Mouse (Mus musculus): Measurements from ENCODE around the gene Lbh. TPM values are rescaled to one million over a fixed set of nuclear protein-coding genes. Genes with fewer than 3 reads are reported as not detected.

Lbh gene
- total RNA-seq, 2 experiments from 2014 or later: 6.0 to 7.0 TPM

DNA sequence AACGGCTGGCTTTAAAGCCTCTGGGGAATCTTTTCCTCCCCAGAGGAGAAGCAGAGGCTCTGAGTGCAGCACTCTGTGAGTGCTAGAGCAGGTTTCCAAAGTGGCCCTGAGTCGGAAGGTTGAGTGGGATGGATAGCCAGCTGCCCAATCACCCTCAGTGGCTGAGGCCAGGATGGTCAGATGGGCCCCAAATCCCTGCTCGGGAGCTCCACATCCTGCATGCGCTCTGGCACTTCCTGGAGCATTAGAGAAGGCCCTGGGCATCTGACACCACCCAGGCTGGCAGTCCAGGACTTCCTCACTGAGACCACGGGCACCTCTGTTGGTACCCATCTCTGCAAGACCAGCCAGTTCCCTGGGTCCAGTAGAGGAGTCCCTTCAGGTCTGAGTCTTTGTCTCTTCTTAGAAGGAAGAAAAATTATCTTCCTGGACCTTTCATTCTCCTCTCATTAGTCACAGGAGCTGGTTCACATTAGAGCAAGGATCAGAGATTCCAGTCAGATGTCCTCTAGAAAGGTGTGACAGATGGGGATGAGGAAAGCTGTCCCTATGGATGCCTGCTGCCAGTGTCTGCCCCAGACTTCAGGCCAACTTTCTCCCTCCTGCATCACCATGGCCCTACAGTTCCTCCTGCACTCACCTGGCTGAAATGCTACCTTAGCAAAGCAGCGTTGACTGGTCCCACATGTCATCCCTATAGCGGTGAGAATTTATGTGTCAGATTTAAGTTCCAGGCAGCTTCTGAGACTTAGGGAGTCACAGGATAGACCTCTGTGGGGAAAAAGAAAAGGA lies 8.8 kb upstream of the Lbh start:
- no peak for DNase-seq
- intact Hi-C loops (cut with DNase I): no loop called here

DNA sequence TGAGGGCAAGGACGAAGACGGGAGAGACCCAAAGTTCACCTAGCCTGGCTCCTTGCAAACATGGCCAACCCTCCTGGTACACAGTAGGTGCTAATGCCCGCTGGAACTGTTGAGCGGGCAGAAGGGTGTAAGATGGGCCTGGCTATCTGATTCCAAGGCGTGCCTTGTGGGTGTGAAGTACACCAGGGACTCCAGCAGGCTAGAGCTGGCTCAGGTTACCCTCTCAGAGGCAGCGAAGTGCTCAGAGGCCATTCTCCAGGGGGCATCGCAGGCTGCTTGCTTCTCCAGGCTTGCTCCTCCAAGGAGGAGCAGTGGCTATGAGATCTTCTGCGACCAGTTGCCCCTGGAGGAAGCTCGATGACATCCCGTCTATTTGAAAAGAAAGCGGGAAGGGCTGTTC lies 6.8 kb upstream of the Lbh start:
- intact Hi-C loops (cut with DNase I): no loop called here
- peak in 1 of 2 experiments; percentile 31 for DNase-seq

- intact Hi-C loops (cut with DNase I): no loop called here
- DNase-seq: no peak
These were observed 6.4 kb upstream of the Lbh start for GRCm38 (mm10) chr17:72911751-72912150.

DNA sequence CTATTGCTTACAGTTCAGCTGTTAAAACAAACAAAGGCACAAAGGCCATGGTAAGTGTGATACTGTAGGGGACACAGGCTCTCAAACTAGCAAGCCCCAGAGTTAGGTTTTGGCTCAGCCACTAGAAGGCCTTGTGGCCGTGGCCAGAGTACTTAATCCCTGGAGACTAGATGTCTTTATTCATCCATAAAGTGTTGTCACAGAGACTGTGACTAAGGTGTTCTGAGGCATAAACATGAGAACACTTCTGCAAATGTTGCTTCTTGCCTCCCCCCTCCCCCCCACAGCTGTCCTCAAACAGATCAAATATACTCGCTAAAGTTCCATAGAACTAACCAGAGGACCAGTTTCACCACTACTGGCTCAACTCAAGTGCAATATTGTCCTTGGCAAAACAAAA lies 4.0 kb upstream of the Lbh start:
- DNase-seq: no peak
- intact Hi-C loops (cut with DNase I): no loop called here

DNA sequence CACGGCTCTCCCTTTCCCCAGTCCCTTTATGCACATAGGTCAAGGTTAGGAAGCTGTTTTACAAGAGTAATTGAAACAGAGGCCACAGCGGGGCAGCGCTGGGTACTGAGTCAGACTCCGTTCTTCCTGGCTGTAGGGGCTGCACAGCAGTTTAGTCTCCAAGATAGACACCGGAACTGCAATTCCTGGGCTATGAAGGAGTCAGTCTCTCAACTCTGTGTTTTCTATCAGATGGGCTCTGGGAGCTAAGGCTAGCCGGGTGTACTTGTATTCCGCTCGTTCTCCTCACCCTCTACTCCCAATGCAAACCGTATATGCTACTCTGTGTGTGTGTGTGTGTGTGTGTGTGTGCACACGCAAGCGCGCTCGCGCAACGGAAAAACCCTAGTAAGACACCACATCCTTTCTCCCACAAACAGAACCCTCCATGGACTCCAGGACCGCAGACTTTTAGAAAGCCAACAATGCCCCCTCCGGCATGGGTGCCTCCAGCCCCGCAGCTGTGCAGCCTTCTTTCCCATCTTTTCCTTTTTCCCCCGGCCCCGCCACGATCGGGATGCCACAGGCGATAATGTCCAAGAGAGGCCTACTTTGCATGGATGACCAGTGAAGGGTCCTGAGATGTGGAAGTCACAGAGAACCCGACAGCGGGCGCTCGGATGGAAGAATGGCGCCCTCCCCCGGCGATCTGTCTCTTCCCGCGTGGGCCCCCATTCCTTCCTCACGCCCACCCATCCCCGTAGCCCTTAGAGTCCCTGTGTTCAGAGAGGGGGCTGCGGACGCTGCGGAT lies 669 bp upstream of the Lbh start:
- intact Hi-C loops (cut with DNase I): loop anchor here (5.0 kb wide), 1 partner anchor 80 kb away; the partner anchor contains the start of gene Ypel5
- DNase-seq: peak; percentile 25 to 44

DNA sequence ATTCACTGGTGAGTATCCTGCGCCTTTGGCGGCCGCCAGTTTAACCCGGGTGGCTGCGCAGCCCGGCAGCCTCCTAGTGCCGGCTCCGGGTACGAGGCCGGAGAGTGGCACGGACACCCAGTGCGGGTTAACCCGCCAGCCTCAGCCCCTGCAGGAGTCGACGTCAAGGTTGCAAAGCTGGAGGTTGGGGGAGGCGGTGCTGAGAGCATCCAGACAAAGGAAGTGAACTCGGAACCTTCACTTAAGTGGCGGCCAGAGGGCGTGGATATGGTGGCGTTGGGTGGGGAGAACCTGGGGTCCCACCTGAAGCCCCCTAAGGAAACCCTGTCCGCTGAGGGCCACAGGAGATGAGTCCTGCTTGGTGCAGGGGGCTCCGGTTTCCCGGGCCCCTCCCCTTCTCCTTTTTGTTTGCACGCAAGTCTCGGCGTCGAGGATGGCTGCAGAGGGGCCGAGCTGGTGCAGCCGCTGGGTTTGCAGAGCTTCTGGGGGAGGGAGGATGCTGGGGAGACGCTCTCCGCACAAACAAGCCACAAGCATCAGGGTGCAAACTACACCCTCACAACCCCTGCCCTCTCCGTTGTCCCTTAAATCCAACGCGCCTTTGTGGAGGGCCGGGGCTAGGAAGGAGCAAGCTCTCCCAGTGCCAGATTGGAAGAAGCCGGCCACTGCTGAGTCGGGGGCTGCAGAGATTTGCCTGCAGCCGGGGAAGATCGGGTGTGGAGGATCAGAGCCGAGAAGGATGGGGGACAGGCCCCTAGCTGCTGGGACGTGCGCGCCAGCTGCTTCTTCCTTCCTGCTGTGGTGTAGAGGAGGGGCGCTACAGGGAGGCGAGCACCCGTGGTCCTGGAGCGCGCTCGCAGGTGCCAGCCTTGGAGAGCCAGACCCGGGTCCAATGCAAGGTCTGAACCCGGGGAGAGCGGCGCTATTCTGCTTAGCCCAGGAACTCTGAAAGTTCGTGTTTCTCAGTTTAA lies 751 bp downstream of the Lbh start:
- peak; percentile 19 to 54 for DNase-seq
- intact Hi-C loops (cut with DNase I): loop anchor here (5.0 kb wide), 1 partner anchor 82 kb away; the partner anchor contains the start of gene Ypel5

- intact Hi-C loops (cut with DNase I): loop anchor here (5.0 kb wide), 1 partner anchor 82 kb away; the partner anchor contains the start of gene Ypel5
- no peak for DNase-seq
These were observed 1.5 kb downstream of the Lbh start for GRCm38 (mm10) chr17:72919641-72920040.

- no peak for DNase-seq
- intact Hi-C loops (cut with DNase I): no loop called here
These were observed 2.3 kb downstream of the Lbh start for GRCm38 (mm10) chr17:72920430-72920829.

GRCm38 (mm10) chr17:72920971-72921370 lies 2.9 kb downstream of the Lbh start:
- intact Hi-C loops (cut with DNase I): no loop called here
- DNase-seq: no peak

GRCm38 (mm10) chr17:72922206-72922605 lies 4.1 kb downstream of the Lbh start:
- intact Hi-C loops (cut with DNase I): no loop called here
- no peak for DNase-seq

- intact Hi-C loops (cut with DNase I): no loop called here
- DNase-seq: no peak
These were observed 5.2 kb downstream of the Lbh start for GRCm38 (mm10) chr17:72923283-72923682.

DNA sequence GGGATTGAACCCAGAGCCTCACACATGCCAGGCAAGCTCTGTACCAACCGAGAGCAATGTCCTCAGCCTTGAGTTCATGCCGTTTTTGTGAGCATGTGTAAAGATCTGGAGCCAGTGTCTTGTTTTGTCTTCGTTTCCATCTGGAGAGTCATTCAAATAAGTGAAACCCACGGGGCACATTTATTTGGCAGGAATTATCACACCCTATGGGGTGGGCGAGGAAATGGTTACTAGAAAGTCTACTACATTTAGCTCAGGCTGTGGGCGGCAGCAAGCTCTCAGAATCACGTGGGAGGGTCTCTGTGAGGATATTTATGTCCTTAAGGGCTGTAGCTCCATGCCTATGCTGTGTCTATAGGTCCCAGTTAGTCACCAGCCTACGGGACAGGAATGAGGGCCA lies 6.2 kb downstream of the Lbh start:
- intact Hi-C loops (cut with DNase I): no loop called here
- DNase-seq: no peak

DNA sequence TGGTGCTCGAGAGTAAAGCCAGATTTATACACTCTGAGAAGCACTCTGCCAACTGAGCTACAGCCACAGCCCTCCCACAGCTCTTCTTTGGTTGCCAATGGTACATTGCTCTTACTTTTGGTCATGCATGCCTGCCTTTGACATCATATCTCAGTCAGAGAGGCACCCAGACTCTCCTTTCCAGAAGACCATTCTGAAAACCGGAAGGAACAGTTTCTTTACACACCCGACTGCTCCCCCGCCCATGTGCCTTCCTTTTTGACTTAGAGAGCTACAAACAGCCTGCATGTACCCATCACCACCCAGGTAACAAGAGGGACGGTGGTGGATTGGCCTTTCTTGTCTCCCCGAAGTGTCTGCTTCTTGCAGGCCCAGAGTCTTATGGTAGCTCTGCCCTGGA lies 7.0 kb downstream of the Lbh start:
- intact Hi-C loops (cut with DNase I): no loop called here
- peak in 1 of 2 experiments; percentile 10 for DNase-seq

DNA sequence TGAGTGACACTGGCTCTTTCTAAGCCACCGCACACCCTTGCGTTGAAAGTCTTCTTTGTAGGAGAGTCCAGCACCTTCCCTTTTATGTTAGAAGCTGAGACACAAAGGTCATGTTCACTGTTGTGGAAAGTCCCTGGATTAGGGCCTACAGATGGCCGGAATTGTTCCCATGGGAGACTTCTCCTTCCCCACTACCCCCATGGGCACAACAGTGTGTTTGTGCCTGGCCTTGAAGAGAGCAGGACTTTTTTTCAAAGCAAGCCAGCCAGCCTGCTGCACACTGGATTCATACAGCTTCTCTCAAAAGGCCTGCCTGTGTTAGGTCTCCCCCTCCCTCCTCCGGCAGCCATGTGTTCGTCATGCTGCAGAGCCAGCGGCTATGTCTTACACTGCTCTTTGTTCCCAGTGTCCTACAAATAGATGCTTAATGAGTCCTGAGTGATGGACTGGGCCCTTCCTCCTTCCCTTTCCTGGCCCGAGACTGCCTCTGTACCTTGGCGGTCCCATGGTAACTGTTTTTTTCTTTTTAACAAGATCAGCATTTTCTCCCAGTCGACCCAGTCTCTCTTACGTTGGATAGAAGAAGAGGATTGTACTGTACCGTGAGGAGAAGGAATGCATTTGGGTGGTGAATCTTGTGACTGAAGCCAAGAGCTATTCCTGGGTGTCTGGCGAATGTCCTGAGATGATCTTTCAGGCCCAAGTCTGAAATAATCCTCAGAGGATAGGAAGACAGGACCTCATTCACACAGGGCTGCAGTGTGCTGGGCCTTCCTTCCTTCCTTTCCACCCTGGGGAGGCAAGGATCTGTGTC lies 7.9 kb downstream of the Lbh start:
- DNase-seq: peak in 1 of 2 experiments; percentile 34
- intact Hi-C loops (cut with DNase I): no loop called here

DNA sequence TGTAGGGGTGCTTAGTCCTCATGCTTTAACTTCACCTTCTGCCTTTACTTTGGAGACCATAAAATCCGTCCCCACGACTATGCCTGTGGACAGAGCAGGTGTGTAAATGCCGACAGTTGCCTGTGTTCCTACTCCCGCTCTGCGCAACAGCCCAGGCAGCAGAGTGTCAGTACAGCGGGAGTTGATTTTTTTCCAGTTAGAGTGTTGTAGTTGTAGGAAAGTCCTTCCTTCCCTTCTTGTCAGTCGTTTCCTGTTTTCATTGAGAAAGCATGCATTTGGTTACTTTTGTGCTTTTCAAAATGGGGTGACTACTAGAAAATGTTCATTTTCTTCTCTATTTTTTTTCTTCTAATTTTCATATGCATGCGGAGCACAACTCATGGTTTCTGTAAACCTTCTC lies 8.9 kb downstream of the Lbh start:
- intact Hi-C loops (cut with DNase I): no loop called here
- DNase-seq: no peak

GRCm38 (mm10) chr17:72933116-72933515 lies 15.0 kb downstream of the Lbh start:
- intact Hi-C loops (cut with DNase I): no loop called here
- DNase-seq: no peak

DNA sequence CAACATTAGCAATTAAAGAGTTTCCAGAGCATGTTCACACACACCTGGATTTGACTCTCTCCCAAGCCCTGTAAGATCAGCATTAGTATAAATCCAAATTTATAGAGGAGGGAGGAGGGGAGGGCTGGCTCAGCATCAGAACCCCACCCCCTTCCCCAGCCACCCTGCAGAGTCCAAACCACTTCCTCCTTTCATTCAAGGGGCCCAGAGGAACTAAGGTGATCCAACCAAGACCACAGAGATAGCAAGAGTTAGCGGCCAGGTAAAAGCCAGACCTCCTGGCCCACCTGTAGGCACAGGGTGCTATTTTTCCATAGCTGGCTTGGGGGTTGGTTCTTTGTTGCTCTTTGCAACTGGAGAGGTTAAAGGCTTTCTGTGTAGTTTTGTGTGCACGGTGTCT lies 16.0 kb downstream of the Lbh start:
- intact Hi-C loops (cut with DNase I): no loop called here
- peak in 1 of 2 experiments; percentile 9 for DNase-seq

DNA sequence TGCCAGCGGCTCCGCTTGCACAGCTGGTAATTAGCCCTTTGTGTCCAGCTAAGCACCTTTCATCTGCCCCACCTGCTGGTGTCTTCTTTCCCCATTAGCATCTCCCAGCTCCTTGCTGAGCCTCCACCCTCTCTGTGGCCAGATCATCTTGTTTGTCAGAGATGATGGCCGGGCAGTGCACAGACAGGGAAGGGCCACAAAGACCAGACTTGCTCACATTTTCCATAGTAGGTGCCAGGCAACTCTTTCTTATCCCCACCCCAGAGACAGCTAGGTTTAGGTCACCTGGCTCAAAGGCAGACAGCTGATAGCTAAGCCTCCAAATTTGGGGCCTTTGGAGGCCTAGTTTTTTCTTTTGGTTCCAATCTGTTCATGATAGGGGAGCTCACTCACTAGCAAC lies 16.5 kb downstream of the Lbh start:
- intact Hi-C loops (cut with DNase I): no loop called here

DNA sequence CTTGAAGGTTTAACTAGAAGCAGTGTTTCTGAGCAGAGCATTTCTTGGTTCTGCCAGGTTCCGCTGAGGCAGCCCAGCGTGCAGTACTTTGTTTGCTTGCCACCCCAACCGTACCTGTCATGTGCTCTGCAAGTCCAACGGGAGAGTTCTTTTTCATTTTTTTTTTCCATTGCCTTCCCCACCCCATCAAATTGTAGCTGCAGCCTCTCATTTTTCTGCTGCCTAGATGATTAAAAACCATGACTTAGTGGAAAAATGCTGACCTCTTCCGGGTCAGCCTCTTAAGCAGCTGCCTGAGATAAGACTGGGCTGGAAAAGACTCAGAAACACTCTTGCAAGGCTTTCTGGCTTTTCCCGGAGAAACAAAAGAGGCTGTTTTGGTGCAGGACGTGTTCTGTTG lies 17.8 kb downstream of the Lbh start:
- DNase-seq: peak in 1 of 2 experiments; percentile 8
- intact Hi-C loops (cut with DNase I): no loop called here

More for the DNA sequence above, 16.5 kb downstream of the Lbh start:
- peak in 1 of 2 experiments; percentile 11 for DNase-seq

GRCm38 (mm10) chr17:72936336-72936735 lies 18.2 kb downstream of the Lbh start:
- DNase-seq: no peak
- intact Hi-C loops (cut with DNase I): no loop called here
